In genomic region chr11:75565849-75566248, GRCm38 (mm10) we compare ENCODE assay signal across 11 mouse cellular contexts. TPM values are rescaled to one million over a fixed set of nuclear protein-coding genes. Genes with fewer than 3 reads are reported as not detected.
DNase-seq lines count a peak whose midpoint lies in the region; ATAC-seq lines count a peak whose summit lies in the region.
"Had no signal": no experiment of that assay in that cellular context is flagged by ENCODE, and none has a peak within 500 bp of the region (broad histone marks: within the 10 kb centered on the region; RNA-seq: fewer than 3 reads in every experiment).

No protein-coding gene starts in this region.

- no peak overlapping the region for H3K27ac ChIP-seq in hindbrain, embryonic 12.5 days
- no peak overlapping the region for H3K27ac ChIP-seq in hindbrain, embryonic 11.5 days (ENCODE audit: low read depth, low read length)
- H3K27ac ChIP-seq: liver, embryonic 14.5 days had no signal

- H3K4me2 ChIP-seq in hindbrain, embryonic 12.5 days (replicated peaks) = no peak overlapping the region
- no peak overlapping the region for H3K4me2 ChIP-seq in hindbrain, embryonic 11.5 days (replicated peaks; ENCODE audit: low read depth, low read length)

- no peaks in the 10 kb centered on the region for H3K9me3 ChIP-seq in hindbrain, embryonic 12.5 days (replicated peaks)
- no peaks in the 10 kb centered on the region for H3K9me3 ChIP-seq in hindbrain, embryonic 11.5 days (ENCODE audit: control insufficient read depth, low read length)

- no peak for ATAC-seq in hindbrain, embryonic 12.5 days (ENCODE audit: low FRiP score)
- no peak for ATAC-seq in hindbrain, embryonic 11.5 days (ENCODE audit: low FRiP score)
- ATAC-seq: Patski had no signal

- H3K4me1 ChIP-seq in hindbrain, embryonic 12.5 days = no peaks in the 10 kb centered on the region; the same call in 1 of the 2 replicates
- no peaks in the 10 kb centered on the region for H3K4me1 ChIP-seq in hindbrain, embryonic 11.5 days (replicated peaks; ENCODE audit: control insufficient read depth, insufficient read depth, low read length)

- H3K4me3 ChIP-seq in hindbrain, embryonic 12.5 days = no peak overlapping the region
- no peak overlapping the region for H3K4me3 ChIP-seq in hindbrain, embryonic 11.5 days (ENCODE audit: low read depth, low read length)
- H3K4me3 ChIP-seq: erythroblast, embryonic 14.5 days had no signal

- peaks cover 65% of the 10 kb centered on the region for H3K36me3 ChIP-seq in hindbrain, embryonic 12.5 days
- H3K36me3 ChIP-seq in hindbrain, embryonic 11.5 days (ENCODE audit: control insufficient read depth, insufficient read depth, low read length) = no peaks in the 10 kb centered on the region

- DNase-seq in layer of hippocampus, adult 9-11 months = peak; percentile 49
- no peak for DNase-seq in layer of hippocampus, postnatal 14 days (ENCODE audit: low spot score in 2 of 2)
- DNase-seq in adrenal gland, postnatal 25 days = peak; percentile 74
- peak; percentile 93 for DNase-seq in gastrocnemius, postnatal 25 days
- DNase-seq in lung, postnatal 10 days = peak; percentile 68
- DNase-seq in natural killer cell, adult 2 months (ENCODE audit: low spot score in 2 of 2) = no peak
- DNase-seq in hindbrain, embryonic 11.5 days (ENCODE audit: low spot score) = no peak

- no peak overlapping the region for H3K9ac ChIP-seq in hindbrain, embryonic 12.5 days
- no peak overlapping the region for H3K9ac ChIP-seq in hindbrain, embryonic 11.5 days (ENCODE audit: low read depth, low read length)
- H3K9ac ChIP-seq: liver, embryonic 14.5 days had no signal

- 85% methylated on average over 2 of the region's 2 CpGs for WGBS in hindbrain, embryonic 12.5 days
- WGBS in hindbrain, embryonic 11.5 days = 65% methylated on average over 2 of the region's 2 CpGs

- H3K27me3 ChIP-seq in hindbrain, embryonic 12.5 days = no peaks in the 10 kb centered on the region
- H3K27me3 ChIP-seq in hindbrain, embryonic 11.5 days (ENCODE audit: control insufficient read depth, insufficient read depth, low read length) = no peaks in the 10 kb centered on the region
- H3K27me3 ChIP-seq: Patski had no signal

RNA-seq across cellular contexts. Expression of gene Pitpna, which starts 22.0 kb away (rescaled TPM):
- total RNA-seq in layer of hippocampus, postnatal 14 days (2021) = 100 to 1,000 TPM; 312 to 321 TPM
- total RNA-seq in adrenal gland, postnatal 25 days (2021) = 182 and 184 TPM in 2 replicates
- total RNA-seq in gastrocnemius, postnatal 25 days (2021) = 100 to 1,000 TPM; 123 to 168 TPM
- polyA plus RNA-seq in hindbrain, embryonic 12.5 days (2016; fragmentation: Nextera tagmentation; extraction: Ambion mirVana) = 116 and 125 TPM in 2 replicates
- 96.2 and 99.5 TPM in 2 replicates for polyA plus RNA-seq in hindbrain, embryonic 11.5 days (2014; fragmentation: Nextera tagmentation; extraction: Ambion mirVana)

RNA-seq across cellular contexts. Expression of gene Slc43a2, which starts 34.4 kb away (rescaled TPM):
- total RNA-seq in layer of hippocampus, postnatal 14 days (2021) = 10 to 100 TPM; 40.5 to 44.7 TPM
- 23.0 and 24.0 TPM in 2 replicates for total RNA-seq in adrenal gland, postnatal 25 days (2021)
- total RNA-seq in gastrocnemius, postnatal 25 days (2021) = 10 to 100 TPM; 23.5 to 26.8 TPM
- polyA plus RNA-seq in hindbrain, embryonic 12.5 days (2016; fragmentation: Nextera tagmentation; extraction: Ambion mirVana) = 15.9 and 16.5 TPM in 2 replicates
- 5.5 and 5.9 TPM in 2 replicates for polyA plus RNA-seq in hindbrain, embryonic 11.5 days (2014; fragmentation: Nextera tagmentation; extraction: Ambion mirVana)

RNA-seq across cellular contexts. Expression of gene Scarf1, which starts 52.5 kb away (rescaled TPM):
- 1 to 10 TPM; 2.9 to 3.3 TPM for total RNA-seq in layer of hippocampus, postnatal 14 days (2021)
- 9.4 and 10.0 TPM in 2 replicates for total RNA-seq in adrenal gland, postnatal 25 days (2021)
- total RNA-seq in gastrocnemius, postnatal 25 days (2021) = 1 to 10 TPM; 3.2 to 4.7 TPM
- 5.7 and 5.8 TPM in 2 replicates for polyA plus RNA-seq in hindbrain, embryonic 12.5 days (2016; fragmentation: Nextera tagmentation; extraction: Ambion mirVana)
- 3.4 and 4.0 TPM in 2 replicates for polyA plus RNA-seq in hindbrain, embryonic 11.5 days (2014; fragmentation: Nextera tagmentation; extraction: Ambion mirVana)

RNA-seq across cellular contexts. Expression of gene Rilp, which starts 56.0 kb away (rescaled TPM):
- 1 to 10 TPM; 3.7 to 5.0 TPM for total RNA-seq in layer of hippocampus, postnatal 14 days (2021)
- total RNA-seq in adrenal gland, postnatal 25 days (2021) = 12.7 and 14.6 TPM in 2 replicates
- 10 to 100 TPM; 39.2 to 42.8 TPM for total RNA-seq in gastrocnemius, postnatal 25 days (2021)
- 0.68 and 0.75 TPM in 2 replicates for polyA plus RNA-seq in hindbrain, embryonic 12.5 days (2016; fragmentation: Nextera tagmentation; extraction: Ambion mirVana)
- 0.63 and 0.66 TPM in 2 replicates for polyA plus RNA-seq in hindbrain, embryonic 11.5 days (2014; fragmentation: Nextera tagmentation; extraction: Ambion mirVana)

Comparison
In these comparisons a context has a peak if more than half of its experiments do, and no peak if none do; other contexts are left out.
1. DNase-seq: peak in layer of hippocampus, adult 9-11 months (single experiment), adrenal gland, postnatal 25 days (single experiment), gastrocnemius, postnatal 25 days (single experiment) and lung, postnatal 10 days (single experiment); none in layer of hippocampus, postnatal 14 days (0 of 2), natural killer cell, adult 2 months (0 of 2) and hindbrain, embryonic 11.5 days (single experiment).